Mouse (Mus musculus): ENCODE data around the gene Mrgprb8. TPM values are rescaled to one million over a fixed set of nuclear protein-coding genes. Genes with fewer than 3 reads are reported as not detected.
"Not testable (repeated sequence)": the region's sequence is repeated elsewhere in the genome, so short reads cannot be mapped to it uniquely, and the experiment has no call there.

Gene Mrgprb8
- not detected in 2 replicates for total RNA-seq (2012; rRNA removed)
- not detected in 2 replicates for total RNA-seq (2014; rRNA removed)
- polyA plus RNA-seq (2012; ENCODE audit: insufficient read length, low read depth) = not detected in 2 replicates

- peaks cover 4% of the 10 kb centered on the region for H3K9me3 ChIP-seq (replicated peaks; ENCODE audit: low read length)
- no peaks in the 10 kb centered on the region for H3K79me2 ChIP-seq (replicated peaks; ENCODE audit: control insufficient read depth, extremely low read depth, insufficient read depth, poor library complexity, severe bottlenecking)
- in situ Hi-C loops (cut with MboI; ENCODE audit: low pct_ligation_motif_present, low pct_unique_long_range_greater_than_20kb, low sequenced_read_pairs) = no loop called here
- no peak for TF ChIP-seq POLR2A (IDR thresholded peaks at IDR 0.05; ENCODE audit: low read depth, low read length)
- TF ChIP-seq USF2 (conservative IDR thresholded peaks at IDR 0.05; ENCODE audit: low read depth, low read length) = no peak
- no peak for TF ChIP-seq E2F4 (IDR thresholded peaks at IDR 0.05; ENCODE audit: insufficient replicate concordance, low read depth, low read length)
- no peak for TF ChIP-seq GABPA (IDR thresholded peaks at IDR 0.05; ENCODE audit: insufficient replicate concordance, low read depth, low read length)
- no peak for TF ChIP-seq IRF4 (IDR thresholded peaks at IDR 0.05; ENCODE audit: low read depth, low read length)
- TF ChIP-seq ELF1 (IDR thresholded peaks at IDR 0.05; ENCODE audit: low read depth, low read length) = no peak
- TF ChIP-seq ZNF384 (IDR thresholded peaks at IDR 0.05; ENCODE audit: low read depth, low read length) = no peak
- TF ChIP-seq BHLHE40 (IDR thresholded peaks at IDR 0.05; ENCODE audit: low read depth, low read length) = no peak
- no peak for TF ChIP-seq NELFE (IDR thresholded peaks at IDR 0.05; ENCODE audit: low read depth, low read length)
- no peak for TF ChIP-seq KAT2A (IDR thresholded peaks at IDR 0.05; ENCODE audit: insufficient replicate concordance, low read length)
- TF ChIP-seq ZKSCAN1 (IDR thresholded peaks at IDR 0.05; ENCODE audit: borderline replicate concordance, low read depth, low read length) = no peak
- no peak for TF ChIP-seq CHD1 (IDR thresholded peaks at IDR 0.05; ENCODE audit: low read depth, low read length)
- TF ChIP-seq NRF1 (IDR thresholded peaks at IDR 0.05; ENCODE audit: low read depth, low read length) = no peak
- no peak for TF ChIP-seq CHD2 (IDR thresholded peaks at IDR 0.05; ENCODE audit: low read length)
- TF ChIP-seq SIN3A (IDR thresholded peaks at IDR 0.05; ENCODE audit: low read length) = no peak
- no peak within 1 kb of the TSS for H3K9ac ChIP-seq (ENCODE audit: insufficient read depth, low read depth)
- no peaks in the 10 kb centered on the region for H3K4me1 ChIP-seq (ENCODE audit: control insufficient read depth in 1 of 2, insufficient read depth in 2 of 2)
- H3K4me3 ChIP-seq (replicated peaks in 1 of 3; ENCODE audit: low read depth in 2 of 3, low read length in 2 of 3, poor library complexity in 1 of 3) = no peak within 1 kb of the TSS
- DNase-seq (ENCODE audit: extremely low read depth) = no peak
- no peaks in the 10 kb centered on the region for H3K36me3 ChIP-seq (replicated peaks in 1 of 2; ENCODE audit: control insufficient read depth in 1 of 2, insufficient read depth in 1 of 2, low read length in 1 of 2)
- H3K27me3 ChIP-seq (replicated peaks) = no peaks in the 10 kb centered on the region
- no peak within 1 kb of the TSS for H3K27ac ChIP-seq (ENCODE audit: insufficient read depth, low read depth)
- no peak within 1 kb of the TSS for H3K4me2 ChIP-seq (ENCODE audit: insufficient read depth, low read depth, poor library complexity, severe bottlenecking)
- dilution Hi-C loops (cut with MboI; ENCODE audit: extremely low pct_ligation_motif_present, extremely low pct_unique_long_range_greater_than_20kb, low sequenced_read_pairs) = no loop called here
These were observed at the start of gene Mrgprb8 for GRCm38 (mm10) chr7:48388226-48388625. TSS of gene Mrgprb8 (plus strand) at chr7:48388526.

GRCm38 (mm10) chr7:48435936-48436335, 47.6 kb downstream of the Mrgprb8 start:
- H3K27ac ChIP-seq (ENCODE audit: insufficient read depth, low read depth); H3K4me3 ChIP-seq (replicated peaks in 1 of 3; ENCODE audit: low read depth in 2 of 3, low read length in 2 of 3, poor library complexity in 1 of 3); H3K9ac ChIP-seq (ENCODE audit: insufficient read depth, low read depth); H3K79me2 ChIP-seq (replicated peaks; ENCODE audit: control insufficient read depth, extremely low read depth, insufficient read depth, poor library complexity, severe bottlenecking); DNase-seq (ENCODE audit: extremely low read depth); H3K9me3 ChIP-seq (replicated peaks; ENCODE audit: low read length); H3K36me3 ChIP-seq (replicated peaks in 1 of 2; ENCODE audit: control insufficient read depth in 1 of 2, insufficient read depth in 1 of 2, low read length in 1 of 2); H3K27me3 ChIP-seq (replicated peaks); dilution Hi-C loops (cut with MboI; ENCODE audit: extremely low pct_ligation_motif_present, extremely low pct_unique_long_range_greater_than_20kb, low sequenced_read_pairs); in situ Hi-C loops (cut with MboI; ENCODE audit: low pct_ligation_motif_present, low pct_unique_long_range_greater_than_20kb, low sequenced_read_pairs); H3K4me2 ChIP-seq (ENCODE audit: insufficient read depth, low read depth, poor library complexity, severe bottlenecking); H3K4me1 ChIP-seq (ENCODE audit: control insufficient read depth in 1 of 2, insufficient read depth in 2 of 2): not testable (repeated sequence)

GRCm38 (mm10) chr7:48436581-48436980, 48.3 kb downstream of the Mrgprb8 start:
- Histone ChIP-seq H3K27me3 (replicated peaks) (no peaks in the 10 kb centered on the region), H3K79me2 (replicated peaks; ENCODE audit: control insufficient read depth, extremely low read depth, insufficient read depth, poor library complexity, severe bottlenecking) (no peaks in the 10 kb centered on the region), H3K4me3 (replicated peaks in 1 of 3; ENCODE audit: low read depth in 2 of 3, low read length in 2 of 3, poor library complexity in 1 of 3) (no peak overlapping the region), H3K36me3 (replicated peaks in 1 of 2; ENCODE audit: control insufficient read depth in 1 of 2, insufficient read depth in 1 of 2, low read length in 1 of 2) (no peaks in the 10 kb centered on the region), H3K27ac (ENCODE audit: insufficient read depth, low read depth) (no peak overlapping the region), H3K4me1 (ENCODE audit: control insufficient read depth in 1 of 2, insufficient read depth in 2 of 2) (no peaks in the 10 kb centered on the region), H3K9me3 (replicated peaks; ENCODE audit: low read length) (no peaks in the 10 kb centered on the region), H3K9ac (ENCODE audit: insufficient read depth, low read depth) (no peak overlapping the region), H3K4me2 (ENCODE audit: insufficient read depth, low read depth, poor library complexity, severe bottlenecking) (no peak overlapping the region)
- TF ChIP-seq NRF1 (IDR thresholded peaks at IDR 0.05; ENCODE audit: low read depth, low read length) (no peak), NELFE (IDR thresholded peaks at IDR 0.05; ENCODE audit: low read depth, low read length) (no peak), SMC3 (IDR thresholded peaks at IDR 0.05; ENCODE audit: low read depth, low read length) (no peak), UBTF (IDR thresholded peaks at IDR 0.05; ENCODE audit: low read depth, low read length) (no peak), USF1 (IDR thresholded peaks at IDR 0.05; ENCODE audit: low read depth, low read length) (no peak), CTCF (conservative IDR thresholded peaks at IDR 0.05 in 1 of 2, IDR thresholded peaks at IDR 0.05 in 1 of 2; ENCODE audit: low read depth in 2 of 2, low read length in 2 of 2) (no peak), PAX5 (IDR thresholded peaks at IDR 0.05; ENCODE audit: low read length) (no peak), ZC3H11A (IDR thresholded peaks at IDR 0.05; ENCODE audit: low read depth, low read length) (no peak), RCOR1 (conservative IDR thresholded peaks at IDR 0.05; ENCODE audit: low read depth, low read length) (no peak), POLR2AphosphoS2 (IDR thresholded peaks at IDR 0.05; ENCODE audit: low read depth, low read length) (no peak), MAX (IDR thresholded peaks at IDR 0.05; ENCODE audit: low read length) (no peak), TBP (conservative IDR thresholded peaks at IDR 0.05; ENCODE audit: low read depth, low read length) (no peak), ZKSCAN1 (IDR thresholded peaks at IDR 0.05; ENCODE audit: borderline replicate concordance, low read depth, low read length) (no peak)
- dilution Hi-C loops (cut with MboI; ENCODE audit: extremely low pct_ligation_motif_present, extremely low pct_unique_long_range_greater_than_20kb, low sequenced_read_pairs) (no loop called here), in situ Hi-C loops (cut with MboI; ENCODE audit: low pct_ligation_motif_present, low pct_unique_long_range_greater_than_20kb, low sequenced_read_pairs) (no loop called here)
- no peak for DNase-seq (ENCODE audit: extremely low read depth)

Measured in CH12.LX (cell line).